In genomic region chr4:108077224-108077955, GRCm38 (mm10) we compare ENCODE assay signal across 28 mouse cellular contexts. TPM values are rescaled to one million over a fixed set of nuclear protein-coding genes. Genes with fewer than 3 reads are reported as not detected.
"Had no signal": no experiment of that assay in that cellular context is flagged by ENCODE, and none has a peak within 500 bp of the region (broad histone marks: within the 10 kb centered on the region; RNA-seq: fewer than 3 reads in every experiment).

No protein-coding gene starts in this region.

- H3K4me3 ChIP-seq: gastrocnemius, adult 2 months; heart, adult 2 months; heart, embryonic 13.5 days; heart, embryonic 15.5 days; hindbrain, embryonic 10.5 days; hindbrain, embryonic 12.5 days; intestine, embryonic 15.5 days; layer of hippocampus, adult 2 months; left cerebral cortex, adult 2 months; limb, embryonic 13.5 days; liver, embryonic 13.5 days; liver, embryonic 15.5 days had no signal

- H3K4me1 ChIP-seq: heart, embryonic 13.5 days; heart, embryonic 15.5 days; intestine, embryonic 15.5 days; limb, embryonic 13.5 days had no signal

- DNase-seq: gastrocnemius, adult 2 months; gastrocnemius, postnatal 10 days; gastrocnemius, postnatal 25 days; heart, adult 2 months; heart, postnatal 14 days; heart, postnatal 4 days; kidney, adult 2 months; kidney, adult 9 months; kidney, postnatal 10 days; kidney, postnatal 25 days; kidney, postnatal 4 days; liver, embryonic 13.5 days; lung, adult 18-20 months had no signal

- H3K4me2 ChIP-seq: heart, embryonic 11.5 days; heart, embryonic 13.5 days; heart, embryonic 15.5 days; hindbrain, embryonic 12.5 days; hindbrain, embryonic 14.5 days; intestine, embryonic 15.5 days; limb, embryonic 13.5 days; liver, embryonic 13.5 days; liver, embryonic 15.5 days had no signal

- H3K36me3 ChIP-seq: heart, embryonic 13.5 days; heart, embryonic 15.5 days; hindbrain, embryonic 10.5 days; hindbrain, embryonic 12.5 days; intestine, embryonic 15.5 days; liver, embryonic 15.5 days had no signal

- H3K27me3 ChIP-seq: heart, embryonic 13.5 days; heart, embryonic 15.5 days; hindbrain, embryonic 12.5 days; intestine, embryonic 15.5 days; limb, embryonic 13.5 days; liver, embryonic 13.5 days; liver, embryonic 15.5 days had no signal

- H3K9me3 ChIP-seq: heart, embryonic 13.5 days; heart, embryonic 15.5 days; hindbrain, embryonic 10.5 days; hindbrain, embryonic 12.5 days; intestine, embryonic 15.5 days; limb, embryonic 13.5 days; liver, embryonic 13.5 days; liver, embryonic 15.5 days had no signal

- H3K9ac ChIP-seq: heart, embryonic 13.5 days; heart, embryonic 15.5 days; hindbrain, embryonic 12.5 days; hindbrain, embryonic 14.5 days; intestine, embryonic 15.5 days; limb, embryonic 13.5 days; liver, embryonic 13.5 days; liver, embryonic 15.5 days had no signal

- H3K27ac ChIP-seq: gastrocnemius, adult 2 months; heart, adult 2 months; heart, embryonic 13.5 days; heart, embryonic 15.5 days; hindbrain, embryonic 10.5 days; hindbrain, embryonic 12.5 days; hindbrain, embryonic 14.5 days; intestine, embryonic 15.5 days; layer of hippocampus, adult 2 months; left cerebral cortex, adult 2 months; limb, embryonic 13.5 days; liver, embryonic 13.5 days; liver, embryonic 15.5 days had no signal

- ATAC-seq: hindbrain, embryonic 16.5 days; inflammation-experienced regulatory T-cells, adult 6 months; intestine, embryonic 15.5 days; intestine, postnatal 0 days had no signal

RNA-seq across cellular contexts. Expression of gene Podn, which starts 18.9 kb away (rescaled TPM):
- total RNA-seq: granulocyte monocyte progenitor cell, adult 5-6 weeks had no signal
- polyA plus RNA-seq: inflammation-experienced regulatory T-cells, adult 6 months had no signal
